Mouse (Mus musculus): Measurements from ENCODE around the gene Cd200. TPM values are rescaled to one million over a fixed set of nuclear protein-coding genes. Genes with fewer than 3 reads are reported as not detected.

The Cd200 gene
- polyA plus RNA-seq, 1 experiment, result not detected

- no peaks in the 10 kb centered on the region for H3K27me3 ChIP-seq (replicated peaks)
- 0 out of 2 replicates have a peak, but pooled peaks cover 6% of the 10 kb centered on the region for H3K4me1 ChIP-seq
- H3K9me3 ChIP-seq, result no peaks in the 10 kb centered on the region
- H3K36me3 ChIP-seq (replicated peaks; ENCODE audit: low read length), result no peaks in the 10 kb centered on the region
- no peak overlapping the region for H3K4me3 ChIP-seq (replicated peaks)
- TF ChIP-seq GATA1 (IDR thresholded peaks at IDR 0.05; ENCODE audit: borderline replicate concordance, low read length) (no peak), FLI1 (IDR thresholded peaks at IDR 0.05; ENCODE audit: low read length) (no peak)
Measured at GRCm38 (mm10) chr16:45378959-45379358, 29.9 kb downstream of the Cd200 start.

GRCm38 (mm10) chr16:45378147-45378943 is 30.5 kb downstream of the Cd200 start:
- no peak overlapping the region for H3K4me3 ChIP-seq (replicated peaks)
- no peaks in the 10 kb centered on the region for H3K9me3 ChIP-seq
- H3K4me1 ChIP-seq, result 0 out of 2 replicates have a peak, but pooled peaks cover 6% of the 10 kb centered on the region
- TF ChIP-seq GATA1 (IDR thresholded peaks at IDR 0.05; ENCODE audit: borderline replicate concordance, low read length) (no peak), FLI1 (IDR thresholded peaks at IDR 0.05; ENCODE audit: low read length) (no peak)
- no peaks in the 10 kb centered on the region for H3K36me3 ChIP-seq (replicated peaks; ENCODE audit: low read length)
- H3K27me3 ChIP-seq (replicated peaks), result no peaks in the 10 kb centered on the region

- Histone ChIP-seq H3K27me3 (replicated peaks) (no peaks in the 10 kb centered on the region), H3K9me3 (no peaks in the 10 kb centered on the region), H3K4me3 (replicated peaks) (no peak overlapping the region), H3K4me1 (0 out of 2 replicates have a peak, but pooled peaks cover 6% of the 10 kb centered on the region), H3K36me3 (replicated peaks; ENCODE audit: low read length) (no peaks in the 10 kb centered on the region)
- no peak for TF ChIP-seq GATA1 (IDR thresholded peaks at IDR 0.05; ENCODE audit: borderline replicate concordance, low read length)
- no peak for TF ChIP-seq FLI1 (IDR thresholded peaks at IDR 0.05; ENCODE audit: low read length)
Measured at GRCm38 (mm10) chr16:45377332-45377731, 31.5 kb downstream of the Cd200 start.

DNA sequence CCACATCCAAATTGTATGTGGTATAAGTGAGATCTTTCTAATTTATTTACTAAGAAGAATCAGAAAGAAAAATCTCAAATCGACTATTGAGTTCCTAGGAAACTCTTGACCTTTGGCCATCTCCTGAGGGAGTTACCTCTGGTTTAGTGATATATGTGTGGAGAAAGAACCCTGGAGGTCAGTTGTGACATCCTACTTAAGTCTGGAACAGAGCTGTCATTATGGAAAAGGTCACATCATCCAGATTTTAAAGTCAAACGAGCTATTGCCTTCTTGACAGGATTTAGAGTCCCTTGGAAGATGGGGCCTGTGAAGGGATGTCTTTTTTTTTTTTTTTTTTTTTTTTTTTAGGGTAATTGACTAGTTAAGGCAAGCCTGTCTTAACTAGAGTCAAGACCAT is 32.0 kb downstream of the Cd200 start:
- no peak for TF ChIP-seq GATA1 (IDR thresholded peaks at IDR 0.05; ENCODE audit: borderline replicate concordance, low read length)
- TF ChIP-seq FLI1 (IDR thresholded peaks at IDR 0.05; ENCODE audit: low read length), result no peak
- H3K36me3 ChIP-seq (replicated peaks; ENCODE audit: low read length), result no peaks in the 10 kb centered on the region
- no peaks in the 10 kb centered on the region for H3K27me3 ChIP-seq (replicated peaks)
- H3K9me3 ChIP-seq, result no peaks in the 10 kb centered on the region
- 0 out of 2 replicates have a peak, but pooled peaks cover 6% of the 10 kb centered on the region for H3K4me1 ChIP-seq
- H3K4me3 ChIP-seq (replicated peaks), result no peak overlapping the region

DNA sequence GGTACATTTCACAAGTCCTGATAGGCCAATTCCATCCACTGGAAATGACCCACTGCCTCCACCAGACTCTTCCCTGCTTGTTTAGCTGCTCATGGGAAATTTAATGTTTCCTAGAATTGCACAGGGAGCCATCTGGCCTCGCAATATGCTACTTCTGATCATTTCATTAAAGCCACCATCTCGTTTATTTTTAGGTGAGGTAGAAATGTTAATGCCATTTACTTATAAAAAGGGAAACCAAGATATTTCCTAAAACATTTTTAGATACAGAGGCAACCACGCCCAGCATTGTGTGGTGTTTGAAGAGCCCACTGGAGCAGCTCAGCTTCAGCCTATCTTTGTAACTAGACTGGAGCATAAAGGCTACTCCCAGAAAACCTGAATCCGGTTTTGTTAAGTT is 32.6 kb downstream of the Cd200 start:
- no peaks in the 10 kb centered on the region for H3K9me3 ChIP-seq
- no peaks in the 10 kb centered on the region for H3K36me3 ChIP-seq (replicated peaks; ENCODE audit: low read length)
- H3K4me3 ChIP-seq (replicated peaks), result no peak overlapping the region
- 0 out of 2 replicates have a peak, but pooled peaks cover 6% of the 10 kb centered on the region for H3K4me1 ChIP-seq
- H3K27me3 ChIP-seq (replicated peaks), result no peaks in the 10 kb centered on the region
- TF ChIP-seq FLI1 (IDR thresholded peaks at IDR 0.05; ENCODE audit: low read length) (no peak), GATA1 (IDR thresholded peaks at IDR 0.05; ENCODE audit: borderline replicate concordance, low read length) (no peak)

DNA sequence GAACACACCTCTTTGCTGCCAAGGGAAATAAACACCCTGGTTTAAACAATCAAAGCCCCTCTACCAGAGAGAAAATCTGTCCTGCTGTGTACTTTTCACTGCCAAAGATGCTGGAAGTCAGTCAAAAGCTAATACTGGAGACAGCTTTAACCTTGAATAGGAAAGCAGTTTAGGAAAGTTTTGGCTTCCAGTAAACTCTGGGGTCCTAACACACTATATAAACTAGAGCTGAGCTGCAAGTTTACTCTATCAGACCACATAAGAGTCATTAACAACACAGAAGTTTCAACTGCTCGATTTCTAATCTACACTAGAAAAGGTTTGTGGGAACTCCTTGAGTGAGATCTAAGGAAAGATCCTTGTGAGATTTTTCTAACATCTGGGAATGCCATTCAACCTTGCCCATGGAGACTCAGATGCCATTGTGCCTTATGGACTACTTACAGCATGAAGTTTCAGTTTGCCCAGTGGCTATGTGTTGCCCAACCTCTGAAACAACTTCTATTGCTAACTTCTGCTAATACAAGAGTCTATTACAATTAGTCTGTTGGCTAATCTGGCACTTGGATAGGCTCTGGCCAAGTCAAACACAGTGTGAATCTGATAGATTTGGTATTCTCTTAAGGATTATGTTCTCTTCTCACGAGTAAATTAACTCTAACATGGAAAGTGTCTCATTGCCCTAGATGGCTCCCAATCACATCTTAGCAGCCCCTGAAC is 33.2 kb downstream of the Cd200 start:
- TF ChIP-seq FLI1 (IDR thresholded peaks at IDR 0.05; ENCODE audit: low read length) (no peak), GATA1 (IDR thresholded peaks at IDR 0.05; ENCODE audit: borderline replicate concordance, low read length) (no peak)

DNA sequence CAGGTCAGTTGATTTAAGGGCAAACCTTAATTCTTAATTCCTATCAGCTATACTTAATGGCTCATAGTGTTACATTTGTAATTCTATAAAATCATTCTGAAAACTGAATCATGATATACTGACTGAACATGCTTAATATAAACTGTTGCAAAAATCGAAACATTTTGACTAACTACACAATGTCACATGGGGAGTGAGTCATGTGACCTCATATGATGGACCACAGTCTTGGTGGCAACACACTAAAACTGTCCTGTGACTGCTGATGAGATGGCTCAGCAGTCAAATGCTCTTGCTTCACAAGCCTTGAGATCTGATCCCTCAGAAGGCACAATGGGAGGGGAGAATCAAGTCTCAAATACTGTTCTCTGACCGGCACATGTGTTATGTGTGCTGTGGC is 34.8 kb downstream of the Cd200 start:
- Histone ChIP-seq H3K4me1 (0 out of 2 replicates have a peak, but pooled peaks cover 6% of the 10 kb centered on the region), H3K36me3 (replicated peaks; ENCODE audit: low read length) (no peaks in the 10 kb centered on the region), H3K9me3 (no peaks in the 10 kb centered on the region), H3K4me3 (replicated peaks) (no peak overlapping the region), H3K27me3 (replicated peaks) (no peaks in the 10 kb centered on the region)
- TF ChIP-seq FLI1 (IDR thresholded peaks at IDR 0.05; ENCODE audit: low read length) (no peak), GATA1 (IDR thresholded peaks at IDR 0.05; ENCODE audit: borderline replicate concordance, low read length) (no peak)

More for the DNA sequence above, 33.2 kb downstream of the Cd200 start:
- Histone ChIP-seq H3K9me3 (no peaks in the 10 kb centered on the region), H3K36me3 (replicated peaks; ENCODE audit: low read length) (no peaks in the 10 kb centered on the region), H3K4me3 (replicated peaks) (no peak overlapping the region), H3K27me3 (replicated peaks) (no peaks in the 10 kb centered on the region), H3K4me1 (0 out of 2 replicates have a peak, but pooled peaks cover 6% of the 10 kb centered on the region)

DNA sequence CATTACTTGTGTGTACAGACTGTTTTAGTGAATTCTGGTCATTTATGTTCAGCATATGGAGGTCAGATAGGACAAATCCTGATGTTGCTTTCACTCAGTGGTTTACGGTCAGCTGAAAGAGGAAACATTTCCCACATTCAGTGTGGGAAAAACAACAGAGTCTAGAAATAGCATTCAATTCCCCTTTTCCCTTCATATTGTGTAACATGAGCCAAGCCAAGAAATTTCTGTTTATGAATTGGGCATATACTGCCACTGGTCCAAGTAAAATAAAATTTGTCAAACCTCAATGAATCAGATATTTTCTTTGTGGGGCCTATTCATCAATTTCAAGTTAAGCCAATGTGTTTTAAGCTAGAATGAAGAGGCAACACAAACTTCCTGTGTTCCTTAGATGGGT is 37.8 kb downstream of the Cd200 start:
- Histone ChIP-seq H3K36me3 (replicated peaks; ENCODE audit: low read length) (no peaks in the 10 kb centered on the region), H3K27me3 (replicated peaks) (no peaks in the 10 kb centered on the region), H3K4me1 (no peaks in the 10 kb centered on the region), H3K4me3 (replicated peaks) (no peak overlapping the region), H3K9me3 (no peaks in the 10 kb centered on the region)
- no peak for TF ChIP-seq GATA1 (IDR thresholded peaks at IDR 0.05; ENCODE audit: borderline replicate concordance, low read length)
- TF ChIP-seq FLI1 (IDR thresholded peaks at IDR 0.05; ENCODE audit: low read length), result no peak

DNA sequence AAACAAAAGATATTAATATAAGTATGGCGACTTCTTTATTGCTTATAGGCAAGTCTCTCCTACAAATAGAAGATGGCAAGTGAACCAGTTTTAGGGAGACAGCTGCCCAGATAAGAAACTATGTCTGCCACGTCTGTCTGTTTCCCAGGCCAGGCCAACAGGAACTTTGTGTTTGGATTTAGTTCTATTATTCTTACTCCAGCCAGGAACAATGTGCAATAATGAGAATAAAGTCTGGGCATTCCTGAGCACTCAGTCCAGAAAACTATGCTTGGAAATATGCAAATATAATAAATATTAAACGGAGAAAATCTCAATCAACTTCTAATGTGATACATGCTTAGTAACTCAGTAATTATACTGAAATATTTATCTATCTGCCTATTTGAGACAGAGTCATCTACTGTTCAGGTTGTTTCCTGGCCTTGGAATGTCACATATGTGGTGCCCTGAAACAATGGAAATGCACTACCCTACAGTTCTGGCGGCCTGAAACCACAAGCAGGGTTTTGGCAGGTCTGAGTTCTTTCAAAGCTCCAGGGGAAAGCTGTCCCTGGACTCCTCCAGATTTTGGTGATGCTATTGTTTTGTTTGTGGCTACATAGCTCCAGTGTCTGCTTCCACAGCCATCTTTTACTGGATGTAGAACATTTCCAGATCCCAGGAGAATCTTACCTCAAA is 39.4 kb downstream of the Cd200 start:
- TF ChIP-seq FLI1 (IDR thresholded peaks at IDR 0.05; ENCODE audit: low read length), result no peak
- TF ChIP-seq GATA1 (IDR thresholded peaks at IDR 0.05; ENCODE audit: borderline replicate concordance, low read length), result no peak
- Histone ChIP-seq H3K27me3 (replicated peaks) (no peaks in the 10 kb centered on the region), H3K4me1 (no peaks in the 10 kb centered on the region), H3K36me3 (replicated peaks; ENCODE audit: low read length) (no peaks in the 10 kb centered on the region), H3K9me3 (no peaks in the 10 kb centered on the region), H3K4me3 (replicated peaks) (no peak overlapping the region)
